In genomic region chr8:111729233-111730170, GRCm38 (mm10) we compare ENCODE assay signal across 8 mouse cellular contexts. TPM values are rescaled to one million over a fixed set of nuclear protein-coding genes. Genes with fewer than 3 reads are reported as not detected.
DNase-seq lines count a peak whose midpoint lies in the region; ATAC-seq and TF ChIP-seq lines count a peak whose summit lies in the region.

No protein-coding gene starts in this region.

- TF ChIP-seq CTCF in gastrocnemius, adult 2 months (IDR thresholded peaks at IDR 0.05), result no peak
- TF ChIP-seq CTCF in C2C12 (IDR thresholded peaks at IDR 0.05; ENCODE audit: control insufficient read depth, insufficient read depth, insufficient read length), result no peak

- no peak for ATAC-seq in CD4-positive, CD25-positive, alpha-beta regulatory T cell, adult 4 months

- no peaks in the 10 kb centered on the region for H3K27me3 ChIP-seq in C2C12 (ENCODE audit: control insufficient read depth, insufficient read depth, insufficient read length)

- H3K27ac ChIP-seq in gastrocnemius, adult 2 months, result peak overlapping the region; percentile 97

- intact Hi-C loops in gastrocnemius, adult 2 months (cut with DNase I), result no loop called here

- H3K36me3 ChIP-seq in C2C12 (ENCODE audit: control insufficient read depth, insufficient read depth), result peaks cover 28% of the 10 kb centered on the region

- peaks cover 89% of the 10 kb centered on the region for H3K79me3 ChIP-seq in C2C12 (ENCODE audit: low read depth)

- peaks cover 100% of the 10 kb centered on the region for H3K79me2 ChIP-seq in C2C12 (ENCODE audit: control insufficient read depth, insufficient read depth)

- peak overlapping the region; percentile 24 for H3K4me3 ChIP-seq in gastrocnemius, adult 2 months
- H3K4me3 ChIP-seq in C2C12 (ENCODE audit: insufficient read depth, poor library complexity, severe bottlenecking), result peak overlapping the region; percentile 19

- DNase-seq in gastrocnemius, adult 2 months, result peak; percentile 46
- no peak for DNase-seq in gastrocnemius, postnatal 10 days
- DNase-seq in fat pad, adult 2 months (ENCODE audit: extremely low read depth, low read depth, low spot score), result peak; percentile 63
- peak; percentile 60 to 77 for DNase-seq in kidney, postnatal 4 days
- DNase-seq in thymus, postnatal 4 days, result no peak
- no peak for DNase-seq in thymus, postnatal 36 days

- H3ac ChIP-seq in C2C12 (ENCODE audit: control insufficient read depth, insufficient read length, low read depth), result peak overlapping the region; percentile 60

TF ChIP-seq in C2C12, 6 proteins besides CTCF, POLR2A, EP300 and RAD21:
- TF ChIP-seq FOSL1 (IDR thresholded peaks at IDR 0.05; ENCODE audit: insufficient read depth, low read length, poor library complexity, severe bottlenecking), result no peak
- no peak for TF ChIP-seq CEBPB (IDR thresholded peaks at IDR 0.05; ENCODE audit: low read depth)
- no peak for TF ChIP-seq MYOG (IDR thresholded peaks at IDR 0.05; ENCODE audit: control insufficient read depth, extremely low read depth, insufficient read length)
- no peak for TF ChIP-seq MAX (IDR thresholded peaks at IDR 0.05)
- TF ChIP-seq MYOD1 (IDR thresholded peaks at IDR 0.05; ENCODE audit: control insufficient read depth, insufficient read length, low read depth), result no peak
- TF ChIP-seq USF1 (IDR thresholded peaks at IDR 0.05; ENCODE audit: low read depth), result no peak

RNA-seq across cellular contexts. Expression of gene Bcar1, which starts 14.1 kb away (rescaled TPM):
- 10 to 100 TPM; 10.8 to 12.6 TPM for total RNA-seq in gastrocnemius, adult 2 months (2021)
- total RNA-seq in gastrocnemius, postnatal 10 days (2021), result 10 to 100 TPM; 22.3 to 27.1 TPM
- polyA plus RNA-seq in C2C12 (2012; fragmentation: generic; extraction: Trizol), result 136 TPM
- polyA plus RNA-seq in CD4-positive, CD25-positive, alpha-beta regulatory T cell, adult 4 months (2017; shearing (Covaris generic)), result under 1 TPM; 0.27 to 0.42 TPM

RNA-seq across cellular contexts. Expression of gene Ctrb1, which starts 38.7 kb away (rescaled TPM):
- total RNA-seq in gastrocnemius, adult 2 months (2021), result not detected
- total RNA-seq in gastrocnemius, postnatal 10 days (2021), result not detected
- 1.5 TPM for polyA plus RNA-seq in C2C12 (2012; fragmentation: generic; extraction: Trizol)
- not detected for polyA plus RNA-seq in CD4-positive, CD25-positive, alpha-beta regulatory T cell, adult 4 months (2017; shearing (Covaris generic))

Comparison
In these comparisons a context has a peak if more than half of its experiments do, and no peak if none do; other contexts are left out.
1. DNase-seq: peak in gastrocnemius, adult 2 months (single experiment), fat pad, adult 2 months (single experiment) and kidney, postnatal 4 days (2 of 2); none in gastrocnemius, postnatal 10 days (single experiment), thymus, postnatal 4 days (single experiment) and thymus, postnatal 36 days (0 of 2).